Mouse (Mus musculus) adrenal gland, adult (tissue): ENCODE results near the gene Cnpy1.

Experiments used
- DNase-seq, 2 experiments: peaks; one replicate each; pipeline ENCODE4 v3.0.0; 2022 to 2023; ENCODE audit warnings: low spot score in 1 of 2; ENCODE audit not compliant: inconsistent age in 2 of 2

Gene Cnpy1

DNA sequence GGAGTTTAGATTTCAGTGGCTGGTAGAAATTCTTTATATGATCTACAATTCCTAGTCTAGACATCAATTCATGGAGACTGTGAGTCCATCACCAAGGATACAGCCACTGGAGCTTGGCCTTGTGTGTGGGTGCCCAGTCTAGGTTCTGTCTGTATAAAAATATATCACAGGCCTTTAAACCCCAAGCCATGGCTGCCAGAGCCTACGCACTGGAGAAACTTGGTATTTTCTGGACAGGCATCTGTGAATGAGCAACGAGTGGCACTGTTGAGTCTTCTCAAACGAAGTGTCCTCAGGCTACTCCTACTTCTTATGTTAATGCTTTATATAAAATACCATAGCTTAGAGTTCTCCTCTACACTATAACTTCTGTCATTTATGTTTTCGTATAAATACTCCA is 4.2 kb downstream of the Cnpy1 start:
- DNase-seq, result no peak

DNA sequence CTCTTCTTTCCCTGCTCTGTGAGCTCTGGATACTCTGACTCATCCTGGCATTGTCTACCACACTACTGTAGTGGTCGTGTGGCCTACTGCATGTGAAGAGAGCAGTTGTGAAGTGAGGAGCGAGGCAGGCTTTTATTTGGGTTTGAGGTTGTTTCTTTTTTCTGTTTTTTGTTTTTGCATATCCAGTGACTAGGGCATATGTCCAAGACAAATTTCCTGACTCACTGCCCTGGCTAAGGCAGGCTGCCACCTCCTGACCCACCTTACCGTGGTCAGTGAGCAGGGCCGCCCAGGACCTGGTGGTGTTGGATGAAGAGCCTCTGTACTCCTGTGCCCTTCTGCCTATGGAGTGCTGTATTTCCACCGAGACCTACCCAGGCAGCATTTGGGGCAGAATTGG is 5.8 kb downstream of the Cnpy1 start:
- no peak for DNase-seq

DNA sequence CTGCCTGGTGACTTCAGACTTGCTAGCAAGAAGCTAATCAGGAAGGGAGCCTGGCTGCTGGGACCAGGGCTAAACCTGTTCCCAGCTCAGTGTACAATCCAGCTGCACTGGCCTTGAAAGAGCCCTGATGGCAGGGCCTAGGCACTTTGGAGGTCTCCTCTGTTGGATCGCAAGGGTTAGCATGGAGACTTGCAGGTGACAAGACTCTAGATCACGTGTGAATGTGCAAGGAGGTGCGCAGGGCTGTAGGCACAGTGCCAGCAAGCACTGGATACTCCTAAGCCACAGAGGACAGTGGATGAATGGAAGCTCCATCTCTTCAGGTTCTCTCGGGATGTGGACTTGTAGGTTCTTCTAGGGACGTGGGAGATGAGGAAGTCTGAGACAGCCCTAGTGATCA is 6.7 kb downstream of the Cnpy1 start:
- no peak for DNase-seq

DNA sequence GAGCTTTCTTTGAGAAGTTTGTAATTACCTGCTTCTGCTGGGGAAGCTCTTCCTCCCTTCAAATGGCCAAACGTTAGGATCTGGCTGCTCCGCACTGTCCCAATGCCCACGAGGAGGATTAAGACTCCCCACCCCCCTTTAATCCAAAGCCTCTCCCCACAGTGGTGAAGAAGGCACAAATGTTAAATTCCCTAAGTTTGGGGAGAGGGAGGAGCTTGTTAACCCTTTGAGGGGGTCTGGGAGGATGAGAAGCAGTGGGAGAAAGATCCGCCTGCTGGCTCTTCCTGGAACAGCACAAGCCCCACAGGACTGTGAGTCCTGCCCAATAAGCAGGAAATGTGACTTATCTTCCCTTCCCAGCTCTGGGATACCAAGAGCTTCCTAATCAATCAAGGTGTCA is 7.5 kb downstream of the Cnpy1 start:
- DNase-seq, result no peak

DNA sequence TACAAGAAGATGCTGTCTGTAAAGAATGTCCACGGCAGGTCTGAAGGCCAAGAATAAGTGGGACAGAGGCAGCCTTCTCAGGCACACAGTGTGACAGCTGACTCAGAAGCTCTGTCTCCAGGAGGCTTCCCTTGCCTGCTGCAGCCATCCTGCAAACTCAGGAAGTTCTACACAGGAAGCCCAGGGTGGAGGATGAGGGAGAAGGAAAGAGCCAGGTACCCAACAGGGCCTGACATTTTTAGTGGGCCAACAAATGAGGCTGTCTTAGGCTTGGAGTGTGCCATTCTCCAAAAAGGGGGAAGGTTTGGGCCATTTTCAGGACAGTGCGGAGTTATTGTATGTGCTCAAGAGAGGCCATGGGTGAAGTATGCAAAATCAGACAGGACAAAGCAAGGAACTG is 7.9 kb downstream of the Cnpy1 start:
- no peak for DNase-seq

DNA sequence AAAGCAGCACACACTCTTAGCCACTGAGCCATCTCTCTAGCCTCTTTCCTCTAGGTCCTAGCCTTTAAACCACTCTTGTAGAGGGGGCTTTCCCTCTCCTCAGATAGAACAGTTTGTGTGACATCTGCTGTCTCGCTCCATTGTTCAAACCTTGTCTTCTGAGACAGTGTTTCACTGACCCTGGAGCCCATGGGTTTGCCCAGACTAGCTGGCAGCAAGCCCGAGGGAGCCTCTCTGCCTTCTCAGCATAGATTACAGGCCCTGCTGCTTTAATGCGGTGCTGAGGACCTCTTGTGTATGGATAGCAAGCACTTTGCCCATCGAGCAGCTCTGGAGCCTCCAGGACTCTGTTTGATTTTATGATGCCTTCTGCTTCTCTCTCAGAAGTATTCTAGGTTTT is 8.6 kb downstream of the Cnpy1 start:
- no peak for DNase-seq

DNA sequence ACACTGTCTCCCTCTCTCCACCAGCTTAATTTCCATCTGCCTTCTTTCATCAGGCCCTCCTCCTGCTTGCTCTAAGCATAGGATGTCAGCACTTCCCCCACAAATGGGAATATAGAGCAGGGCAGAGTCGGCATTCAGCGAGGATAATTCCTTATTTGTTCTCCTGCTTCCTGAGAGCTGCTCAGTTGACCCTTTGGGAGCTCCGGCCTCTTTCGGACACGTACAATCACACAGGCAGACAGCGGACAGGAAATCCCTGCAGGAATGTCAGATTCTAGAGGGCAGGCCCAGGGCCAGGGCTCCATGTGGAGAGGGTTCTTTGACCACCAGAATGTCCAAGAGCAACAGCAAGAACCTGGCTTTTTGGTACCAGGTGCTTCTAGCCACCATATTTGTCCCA is 9.5 kb downstream of the Cnpy1 start:
- DNase-seq, result no peak

DNA sequence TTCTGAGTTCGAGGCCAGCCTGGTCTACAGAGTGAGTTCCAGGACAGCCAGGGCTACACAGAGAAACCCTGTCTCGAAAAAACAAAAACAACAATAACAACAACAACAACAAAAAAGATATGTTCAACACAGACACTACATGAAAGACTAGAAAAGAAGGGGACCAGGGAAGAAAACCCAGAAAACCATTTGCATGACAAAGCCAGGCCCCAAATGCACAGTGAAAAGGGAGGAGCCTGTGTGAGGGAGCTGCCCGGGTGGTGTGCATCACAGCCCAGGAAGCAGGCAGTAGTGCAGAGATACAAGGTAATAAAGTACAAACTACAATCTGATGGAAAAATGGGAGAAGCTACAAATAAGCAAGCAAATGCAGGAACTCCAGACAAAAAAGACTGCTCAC is 13.5 kb downstream of the Cnpy1 start:
- no peak for DNase-seq

DNA sequence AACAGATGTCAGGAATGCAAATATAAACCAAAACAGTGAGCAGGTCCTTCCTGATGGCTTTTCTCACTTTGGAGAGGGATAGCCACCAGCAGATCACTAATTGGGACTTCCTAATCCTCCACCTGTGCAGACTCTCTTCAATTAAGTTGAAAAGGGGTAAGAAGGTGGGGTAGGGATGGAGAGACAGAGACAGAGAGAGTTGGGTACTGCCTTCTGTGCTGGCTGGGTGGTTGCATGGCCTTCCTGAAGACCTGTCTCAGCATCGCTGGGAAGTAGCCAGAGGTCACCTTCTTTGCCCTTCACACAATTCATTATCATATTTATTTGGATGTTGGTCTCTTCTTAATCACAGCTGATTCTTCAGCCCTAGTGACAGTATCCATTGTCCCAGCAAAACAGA is 26.0 kb downstream of the Cnpy1 start:
- DNase-seq, result no peak

DNA sequence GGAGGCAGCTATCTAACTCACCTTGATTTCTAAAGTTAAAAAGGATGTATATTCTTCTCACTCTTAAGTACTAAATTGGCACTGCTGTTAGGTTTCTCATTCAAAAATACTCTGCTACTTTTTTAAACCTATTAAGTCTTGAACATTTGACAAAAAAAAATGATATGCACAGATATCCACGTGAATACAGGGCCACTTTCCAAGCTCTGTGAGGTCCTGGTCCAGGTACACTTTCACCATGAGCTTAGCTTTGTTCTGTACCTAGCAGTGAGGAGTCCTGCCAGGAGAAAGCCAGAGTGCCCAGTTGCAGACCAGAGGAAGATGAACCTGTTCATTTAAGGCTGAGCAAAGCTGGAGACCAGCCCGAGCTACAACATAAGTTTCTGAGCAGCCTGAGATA is 32.2 kb downstream of the Cnpy1 start:
- DNase-seq, result no peak

DNA sequence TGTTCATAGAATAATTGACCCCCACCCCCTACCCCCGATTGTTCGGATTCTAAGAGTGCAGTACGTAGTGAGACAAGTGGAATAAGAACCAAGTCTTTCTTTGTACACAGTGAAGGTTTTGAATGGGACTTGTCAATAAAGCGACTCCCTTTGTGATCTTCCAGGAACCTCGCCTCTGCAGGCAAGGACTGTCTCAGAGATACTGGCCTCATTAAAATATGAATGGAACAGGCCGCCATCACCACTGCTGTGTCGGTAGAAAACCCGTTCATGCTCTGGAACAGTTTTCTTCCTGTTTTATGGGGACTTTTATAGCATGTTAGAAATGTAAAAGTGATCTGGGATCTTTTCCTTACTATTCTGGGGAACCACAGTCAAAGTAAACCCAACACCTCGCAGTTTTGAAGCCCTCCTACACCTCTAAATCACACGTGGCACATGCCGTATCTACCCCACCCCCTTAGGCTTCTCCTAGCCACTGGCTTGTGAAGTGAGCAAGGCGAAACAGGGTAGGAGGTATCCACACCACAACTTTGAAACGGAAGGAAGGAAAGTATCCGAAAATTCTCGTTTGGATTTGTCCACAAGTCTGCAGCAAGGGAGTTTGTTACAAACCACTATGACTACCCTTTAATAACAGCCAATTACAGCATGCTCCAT is 33.8 kb downstream of the Cnpy1 start:
- no peak for DNase-seq

DNA sequence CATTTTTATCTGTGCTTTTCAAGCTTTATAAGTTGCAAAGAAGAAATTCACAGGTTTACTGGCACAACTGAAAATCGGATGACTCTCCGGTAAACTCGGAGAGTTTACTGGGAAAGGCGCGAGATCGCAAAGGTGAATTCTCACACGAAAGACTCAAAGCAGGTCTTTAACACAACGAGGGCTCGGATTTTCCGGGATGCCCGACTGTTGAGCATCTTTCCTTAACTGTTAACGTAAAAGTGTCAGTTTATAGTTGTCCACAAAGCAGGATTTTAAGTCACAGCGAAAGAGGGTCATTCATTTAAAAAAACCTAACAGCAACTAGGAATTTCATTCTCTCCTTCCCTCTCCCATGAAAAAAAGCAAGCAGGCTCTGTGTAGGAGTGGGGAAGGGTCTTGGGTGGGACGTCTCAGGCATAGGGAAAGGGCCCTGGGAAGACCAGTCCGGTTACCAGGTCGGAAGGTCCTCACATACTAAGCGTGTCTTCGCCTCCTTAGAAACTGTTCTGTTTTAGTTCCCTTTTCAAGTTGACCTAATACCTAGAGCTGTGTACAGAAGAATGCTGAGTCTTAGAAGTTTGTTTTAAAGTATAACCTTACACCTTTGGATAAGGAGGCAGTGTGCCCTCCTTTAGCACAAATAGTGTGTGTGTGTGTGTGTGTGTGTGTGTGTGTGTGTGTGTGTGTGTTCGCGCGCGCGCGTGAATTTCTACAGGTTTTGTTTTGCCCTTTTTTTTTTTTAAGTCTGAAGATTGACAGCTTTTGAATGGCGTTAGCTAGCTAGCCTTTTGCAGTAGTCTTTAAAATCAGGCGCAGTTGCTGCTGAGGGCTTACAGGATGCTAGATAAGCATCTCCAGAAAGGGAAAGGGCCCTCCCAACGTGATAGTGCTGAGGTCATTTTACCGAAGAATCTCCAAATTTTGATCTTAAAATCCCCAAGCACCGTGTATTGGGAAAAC is 34.7 kb downstream of the Cnpy1 start:
- DNase-seq, result no peak

DNA sequence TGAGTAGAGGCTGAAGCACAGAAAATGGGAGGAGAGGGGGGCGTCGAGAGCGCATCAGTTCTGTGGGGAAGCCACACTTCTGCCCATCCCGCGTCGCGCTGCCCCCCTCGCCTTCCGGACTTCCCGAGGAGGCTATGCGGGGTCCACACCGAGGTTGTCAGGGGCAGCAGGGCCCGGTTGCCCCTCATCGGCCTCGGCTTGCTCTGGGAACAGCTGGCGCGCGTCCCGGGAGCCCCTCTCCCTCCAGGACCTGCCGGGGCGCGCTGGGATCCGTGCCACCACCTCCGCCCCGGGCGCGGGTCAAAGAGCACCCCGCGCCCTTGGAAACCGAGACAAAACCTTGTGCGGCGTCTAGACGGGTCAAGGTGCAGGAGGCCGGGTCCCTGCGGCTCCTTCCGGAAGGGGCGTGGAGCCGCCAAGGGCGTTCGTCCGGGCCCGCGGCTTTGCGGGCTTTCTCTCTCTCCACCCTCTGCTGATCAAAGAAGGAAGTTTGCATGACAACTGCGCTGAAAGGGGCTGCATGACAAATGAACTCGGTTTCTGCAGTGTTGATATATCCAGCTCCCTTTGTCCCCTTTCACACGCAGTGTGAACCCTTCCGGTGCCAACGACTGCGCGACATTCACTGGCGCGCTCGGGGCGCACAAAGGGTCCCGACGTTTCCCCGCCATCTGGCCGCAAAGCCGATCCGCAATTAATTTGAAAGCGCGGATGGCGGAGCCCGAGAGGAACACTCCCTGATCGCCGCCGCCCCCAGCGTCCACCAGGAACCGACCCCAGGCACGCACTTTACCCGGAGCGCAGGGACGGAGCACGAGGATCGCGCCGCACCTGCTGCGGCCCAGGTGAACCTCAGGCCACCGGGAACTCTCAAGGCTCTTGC is 35.8 kb downstream of the Cnpy1 start:
- peak in 1 of 2 experiments; percentile 20 for DNase-seq

DNA sequence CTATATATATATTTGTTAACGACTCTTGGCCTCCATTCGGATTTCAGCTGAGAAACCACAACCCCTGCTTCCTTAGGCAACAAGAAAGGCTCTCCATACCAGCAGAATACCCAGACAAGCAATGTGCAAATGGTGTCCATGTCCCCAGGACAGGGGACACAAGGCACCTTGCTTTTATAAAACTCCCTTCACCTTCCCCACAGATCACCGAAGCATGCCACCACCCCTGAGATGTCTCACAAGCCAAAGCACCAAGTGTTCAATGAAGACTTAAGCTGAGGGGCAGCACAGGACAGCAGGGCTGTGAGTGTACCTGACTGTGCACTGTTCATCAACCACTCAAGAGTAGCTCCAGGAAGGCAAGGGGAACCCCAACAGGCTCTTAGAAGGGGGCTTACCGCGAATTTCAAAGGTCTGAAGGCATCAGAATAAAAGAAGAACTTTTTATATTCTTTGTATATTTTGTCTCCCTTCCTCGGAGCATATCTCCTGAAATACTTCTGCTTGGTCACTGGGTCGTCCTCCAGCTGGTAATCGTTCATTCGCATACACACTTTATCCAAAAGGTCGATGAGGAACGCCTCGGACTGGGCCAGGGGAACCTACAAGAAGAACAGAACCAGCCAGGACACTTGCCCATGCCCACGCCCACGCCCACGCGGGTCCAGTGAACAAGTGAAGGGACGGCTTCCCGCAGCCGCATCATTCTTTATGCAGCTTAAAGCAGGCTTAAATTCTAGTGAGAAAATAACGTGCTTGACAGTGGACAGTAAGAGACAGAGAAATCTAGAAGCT is 36.7 kb downstream of the Cnpy1 start:
- no peak for DNase-seq

DNA sequence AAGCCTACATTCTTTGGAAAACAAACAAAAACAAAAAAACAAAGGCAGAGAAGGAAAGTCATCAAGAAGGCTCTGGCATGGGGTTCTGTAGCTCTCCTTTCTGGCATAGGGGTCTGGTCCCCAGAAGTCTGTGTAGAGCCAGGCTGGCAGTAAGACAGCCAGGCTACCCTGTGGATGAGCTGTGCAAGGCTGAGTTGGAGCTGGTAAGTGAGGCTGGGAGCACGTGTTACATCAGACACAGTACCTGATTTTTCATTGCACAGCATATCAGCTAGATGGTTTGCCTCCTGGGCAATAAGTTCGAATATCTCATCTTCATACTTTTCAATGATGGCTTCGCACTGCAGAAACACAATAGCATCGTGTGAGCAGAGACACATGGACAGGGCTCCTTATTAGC is 38.6 kb downstream of the Cnpy1 start:
- DNase-seq, result no peak

DNA sequence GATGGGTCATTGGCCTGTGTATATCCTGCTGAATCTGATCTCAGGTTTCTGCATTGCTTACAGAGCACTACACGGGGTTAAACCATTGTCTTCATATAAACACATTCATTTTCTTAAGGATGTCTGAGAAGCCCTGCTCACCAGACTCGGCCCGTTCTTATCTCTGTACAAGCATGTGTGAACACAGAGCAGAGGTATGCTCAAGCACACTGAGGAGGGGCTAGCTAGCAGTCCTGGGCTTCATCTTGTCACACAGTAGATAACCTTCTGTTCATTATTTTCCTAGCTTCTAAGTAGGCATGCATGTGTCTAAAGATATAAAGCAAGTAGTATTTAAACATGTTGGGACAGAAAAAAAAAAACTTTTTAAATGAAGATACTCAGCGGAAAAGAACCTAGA is 39.2 kb downstream of the Cnpy1 start:
- no peak for DNase-seq

DNA sequence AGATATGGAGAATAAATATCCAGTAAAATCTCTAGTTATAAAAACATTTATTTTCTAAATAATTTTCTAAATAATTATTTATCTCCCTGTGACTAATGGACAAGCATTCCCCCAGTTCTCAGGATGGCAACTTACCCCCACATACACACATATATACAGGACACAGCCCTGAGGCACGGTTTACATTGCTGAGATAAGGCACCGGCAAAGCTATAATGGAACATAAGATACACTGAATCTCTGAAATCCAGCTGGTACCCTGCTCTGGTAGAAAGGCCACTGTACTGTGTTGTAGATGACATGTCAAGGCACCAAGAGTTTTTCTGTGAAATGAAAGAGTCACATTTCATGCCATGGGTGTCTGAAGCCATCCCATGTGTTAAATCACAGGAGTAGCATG is 40.9 kb downstream of the Cnpy1 start:
- DNase-seq, result no peak

DNA sequence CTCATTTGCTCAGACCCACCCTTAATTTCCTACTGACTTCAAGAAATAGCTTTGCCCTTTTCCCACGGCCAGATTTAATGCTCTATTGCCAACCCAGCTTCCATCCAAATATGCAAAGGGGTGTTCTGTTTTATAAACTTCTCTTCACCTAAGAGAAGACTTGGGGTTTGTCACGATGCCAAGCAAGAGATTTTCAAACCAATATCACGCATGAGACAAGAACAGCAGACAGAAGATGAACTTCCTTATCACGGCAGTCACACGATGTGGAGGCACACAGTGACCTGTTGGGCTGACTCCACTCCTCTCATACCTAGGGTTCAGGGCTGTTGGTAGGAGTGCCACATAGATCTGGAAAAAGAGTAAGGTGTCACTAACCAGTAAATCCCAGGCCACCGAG is 42.5 kb downstream of the Cnpy1 start:
- DNase-seq, result no peak

DNA sequence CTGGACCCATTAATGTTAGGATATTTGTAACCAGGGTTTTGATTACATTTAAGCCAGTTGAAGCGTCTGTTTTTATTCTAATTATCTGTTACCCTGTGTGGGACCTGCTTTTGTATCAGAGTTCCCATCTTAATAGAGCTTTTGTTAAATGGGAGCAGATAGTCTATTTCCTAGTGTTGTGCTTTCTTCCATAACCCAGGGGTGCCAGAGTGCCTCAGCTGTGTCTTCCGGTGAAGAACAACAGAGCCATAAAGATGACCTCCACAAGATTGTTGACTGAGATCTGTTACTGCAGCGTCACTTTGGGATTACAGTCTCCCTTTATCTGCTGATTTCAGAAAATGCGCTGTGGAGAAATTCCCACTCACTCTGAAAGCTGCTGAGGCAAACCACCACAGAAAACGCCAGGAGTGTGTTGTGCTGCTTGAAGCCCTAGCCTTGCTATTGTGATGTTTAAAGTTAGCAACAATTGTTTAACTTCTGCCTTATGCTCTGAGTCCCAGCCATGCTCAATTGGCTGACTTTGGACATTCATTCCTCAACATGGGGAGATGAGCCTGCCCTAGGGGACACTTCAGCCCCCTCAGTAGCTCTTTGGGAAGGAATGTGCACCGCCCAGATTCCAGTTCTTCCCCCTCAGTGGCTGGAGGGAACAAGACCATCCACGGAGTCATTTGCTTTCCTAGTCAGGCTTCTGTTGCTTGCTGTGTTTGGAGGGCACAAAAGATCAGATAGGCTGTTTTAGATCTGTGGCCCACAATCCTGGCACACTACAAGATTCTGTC is 46.3 kb downstream of the Cnpy1 start:
- DNase-seq, result no peak

DNA sequence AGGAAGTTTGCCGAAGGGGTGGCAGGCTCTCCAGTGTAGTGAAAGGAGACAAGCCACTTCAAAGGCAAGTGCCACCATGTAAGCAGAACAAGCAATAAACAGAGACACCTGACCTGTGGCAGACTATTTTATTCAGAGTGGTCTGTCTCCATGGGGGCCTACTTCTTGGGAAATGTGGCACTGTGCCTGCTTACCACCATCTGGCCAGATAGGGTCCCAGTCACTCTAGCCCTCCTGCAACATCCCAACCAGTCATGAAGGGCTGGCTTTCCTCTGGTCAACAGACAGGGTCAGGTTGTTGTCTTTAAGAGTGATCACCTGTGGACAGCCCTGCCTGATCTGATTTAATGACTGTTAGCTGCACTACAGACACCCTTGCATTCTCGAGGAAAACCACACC is 50.1 kb downstream of the Cnpy1 start:
- no peak for DNase-seq
